Mouse (Mus musculus): Measurements from ENCODE around the gene Dnal1.
A peak's percentile ranks its signal among the peaks of the same experiment; 100 is the strongest.

The Dnal1 gene

GRCm38 (mm10) chr12:84161616-84162433, 47.7 kb downstream of the Dnal1 start:
- DNase-seq (ENCODE audit: low spot score in 2 of 2): no peak

- DNase-seq (ENCODE audit: low spot score in 2 of 2): peak; percentile 35 to 68
Observed at GRCm38 (mm10) chr12:84163133-84163532, 49.0 kb downstream of the Dnal1 start.

- DNase-seq (ENCODE audit: low spot score in 2 of 2): no peak
Observed at GRCm38 (mm10) chr12:84163586-84164110, 49.5 kb downstream of the Dnal1 start.

- DNase-seq (ENCODE audit: low spot score in 2 of 2): no peak
Observed at GRCm38 (mm10) chr12:84165631-84166373, 51.6 kb downstream of the Dnal1 start.

GRCm38 (mm10) chr12:84170610-84171009, 56.4 kb downstream of the Dnal1 start:
- no peak for DNase-seq (ENCODE audit: low spot score in 2 of 2)

GRCm38 (mm10) chr12:84172216-84172615, 58.0 kb downstream of the Dnal1 start:
- DNase-seq (ENCODE audit: low spot score in 2 of 2): no peak

GRCm38 (mm10) chr12:84172862-84173261, 58.7 kb downstream of the Dnal1 start:
- DNase-seq (ENCODE audit: low spot score in 2 of 2): no peak

- no peak for DNase-seq (ENCODE audit: low spot score in 2 of 2)
Observed at GRCm38 (mm10) chr12:84173309-84173915, 59.2 kb downstream of the Dnal1 start.

- DNase-seq (ENCODE audit: low spot score in 2 of 2): no peak
Observed at GRCm38 (mm10) chr12:84174190-84174811, 60.1 kb downstream of the Dnal1 start.

GRCm38 (mm10) chr12:84174871-84175270, 60.7 kb downstream of the Dnal1 start:
- DNase-seq (ENCODE audit: low spot score in 2 of 2): no peak

GRCm38 (mm10) chr12:84175659-84176061, 61.5 kb downstream of the Dnal1 start:
- DNase-seq (ENCODE audit: low spot score in 2 of 2): peak; percentile 71 to 82

GRCm38 (mm10) chr12:84176126-84176769, 62.1 kb downstream of the Dnal1 start:
- peak in 1 of 2 experiments; percentile 58 for DNase-seq (ENCODE audit: low spot score in 2 of 2)

GRCm38 (mm10) chr12:84176886-84177765, 63.0 kb downstream of the Dnal1 start:
- peak in 1 of 2 experiments; percentile 41 for DNase-seq (ENCODE audit: low spot score in 2 of 2)

- peak; percentile 46 to 49 for DNase-seq (ENCODE audit: low spot score in 2 of 2)
Observed at GRCm38 (mm10) chr12:84178052-84178451, 63.9 kb downstream of the Dnal1 start.

- no peak for DNase-seq (ENCODE audit: low spot score in 2 of 2)
Observed at GRCm38 (mm10) chr12:84178652-84179445, 64.7 kb downstream of the Dnal1 start.

GRCm38 (mm10) chr12:84180090-84180489, 65.9 kb downstream of the Dnal1 start:
- no peak for DNase-seq (ENCODE audit: low spot score in 2 of 2)

- DNase-seq (ENCODE audit: low spot score in 2 of 2): no peak
Observed at GRCm38 (mm10) chr12:84180701-84181435, 66.7 kb downstream of the Dnal1 start.

GRCm38 (mm10) chr12:84181999-84182398, 67.8 kb downstream of the Dnal1 start:
- no peak for DNase-seq (ENCODE audit: low spot score in 2 of 2)

GRCm38 (mm10) chr12:84184979-84185378, 70.8 kb downstream of the Dnal1 start:
- DNase-seq (ENCODE audit: low spot score in 2 of 2): no peak
